Mouse (Mus musculus): ENCODE data around the gene Mefv.
A peak's percentile ranks its signal among the peaks of the same experiment; 100 is the strongest.
"Not testable (repeated sequence)": the region's sequence is repeated elsewhere in the genome, so short reads cannot be mapped to it uniquely, and the experiment has no call there.

Mefv gene

DNA sequence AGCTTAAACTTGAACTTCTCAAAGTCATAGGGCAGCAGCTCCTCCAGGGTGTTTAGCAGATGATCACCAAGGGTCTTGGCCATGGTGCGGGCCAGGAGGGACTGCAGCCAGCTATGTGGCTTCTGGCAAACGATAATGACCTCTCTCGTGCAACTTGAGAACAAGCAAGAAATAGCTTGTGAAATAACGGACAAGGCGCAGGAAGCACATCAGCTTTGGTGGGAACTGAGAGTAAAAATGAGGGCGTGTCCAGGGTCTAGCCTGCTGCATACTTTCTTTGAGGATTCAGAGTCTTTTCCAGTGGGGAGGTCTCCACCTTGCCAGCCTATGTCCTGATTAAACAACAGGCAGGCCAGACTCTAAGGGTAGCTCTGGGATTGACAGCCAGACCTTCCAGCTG lies at the start of gene Mefv:
Gene Mefv (minus strand): TSS at position 118 of the 400 bp plus-strand sequence.
- no peak for DNase-seq (ENCODE audit: low spot score in 2 of 2)

DNA sequence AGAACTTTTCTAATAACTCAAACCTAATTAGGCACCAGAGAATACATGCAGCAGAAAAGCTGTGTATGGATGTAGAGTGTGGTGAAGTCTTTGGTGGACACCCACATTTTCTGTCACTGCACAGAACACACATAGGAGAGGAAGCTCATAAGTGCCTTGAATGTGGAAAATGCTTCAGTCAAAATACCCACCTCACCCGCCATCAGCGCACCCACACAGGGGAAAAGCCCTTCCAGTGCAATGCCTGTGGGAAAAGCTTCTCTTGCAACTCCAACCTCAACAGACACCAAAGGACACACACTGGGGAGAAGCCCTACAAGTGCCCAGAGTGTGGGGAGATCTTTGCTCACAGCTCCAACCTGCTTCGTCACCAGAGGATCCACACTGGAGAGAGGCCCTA lies 31.1 kb upstream of the Mefv start:
- no peak for DNase-seq (ENCODE audit: low spot score in 2 of 2)

DNA sequence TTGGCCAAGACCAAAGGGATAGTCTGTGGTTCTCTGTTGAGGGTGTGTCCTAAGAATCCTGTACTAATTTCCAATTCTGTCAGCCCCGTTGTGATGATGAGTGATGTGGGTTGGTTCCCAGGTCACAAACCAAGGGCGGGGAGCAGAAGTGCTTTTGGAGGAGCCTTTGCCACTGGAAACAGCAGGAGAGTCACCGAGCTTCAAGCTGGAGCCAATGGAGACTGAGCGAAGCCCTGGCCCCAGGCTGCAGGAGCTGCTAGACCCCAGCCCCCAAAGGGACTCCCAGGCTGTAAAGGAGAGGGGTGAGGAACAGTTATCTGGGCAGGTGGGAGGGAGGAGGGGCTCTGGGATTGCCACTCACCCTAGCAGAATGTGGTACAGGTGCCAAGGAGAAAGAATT lies 27.8 kb upstream of the Mefv start:
- DNase-seq (ENCODE audit: low spot score in 2 of 2): no peak

DNA sequence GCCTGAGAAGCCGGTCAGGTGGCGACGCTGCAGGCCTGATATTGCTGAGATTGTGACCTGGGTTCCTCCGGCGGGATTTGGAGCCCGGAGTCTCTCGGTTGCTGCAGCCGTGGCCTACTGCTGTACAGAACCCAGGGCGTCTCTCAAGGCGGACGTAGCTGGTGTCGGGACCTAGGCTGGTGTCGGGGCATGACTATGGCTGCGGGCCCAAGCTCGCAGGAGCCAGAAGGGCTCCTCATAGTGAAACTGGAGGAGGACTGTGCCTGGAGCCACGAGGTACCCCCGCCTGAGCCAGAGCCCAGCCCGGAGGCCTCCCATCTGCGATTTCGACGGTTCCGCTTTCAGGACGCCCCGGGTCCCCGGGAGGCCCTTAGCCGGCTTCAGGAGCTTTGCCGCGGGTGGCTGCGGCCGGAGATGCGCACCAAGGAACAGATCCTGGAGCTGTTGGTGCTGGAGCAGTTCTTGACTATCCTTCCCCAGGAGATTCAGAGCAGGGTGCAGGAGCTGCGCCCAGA lies 26.3 kb upstream of the Mefv start:
- DNase-seq (ENCODE audit: low spot score in 2 of 2): peak in 1 of 2 experiments; percentile 45

DNA sequence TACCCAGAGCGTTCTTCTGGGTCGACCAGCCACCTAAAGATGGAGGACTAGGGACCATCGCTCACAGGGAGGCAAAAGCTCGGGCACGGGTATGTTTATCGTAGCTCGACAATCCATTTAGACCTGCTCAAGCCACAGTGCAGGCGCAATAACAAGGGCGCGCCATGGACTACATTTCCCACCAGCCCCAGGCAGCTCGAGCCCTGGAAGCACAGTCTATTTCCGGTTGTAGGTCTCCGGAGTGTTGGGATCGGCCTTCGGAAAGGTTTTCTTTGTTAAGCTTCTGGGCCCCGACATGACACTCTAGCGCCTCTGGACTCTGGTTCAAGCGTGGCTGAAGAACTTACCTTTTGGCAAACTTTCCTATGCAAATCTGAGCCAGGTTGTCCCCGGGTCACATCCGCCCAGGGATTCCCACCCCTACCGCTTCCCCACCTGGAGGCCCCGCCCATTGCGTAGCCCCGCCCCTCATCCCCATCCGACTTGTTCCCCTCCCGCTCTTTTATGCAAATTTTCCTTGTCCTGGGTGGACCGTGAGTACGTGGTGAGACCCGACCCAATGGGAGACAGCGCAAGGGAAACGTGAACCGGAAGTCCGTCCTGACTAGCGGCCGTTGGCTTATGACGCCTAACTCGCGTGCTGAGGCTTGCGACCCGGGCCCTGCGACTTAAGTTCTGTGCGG lies 25.7 kb upstream of the Mefv start, which contains the start of gene Zfp263:
Gene Zfp263 (plus strand): TSS at position 591 of the 683 bp plus-strand sequence.
- peak; percentile 96 to 98 for DNase-seq (ENCODE audit: low spot score in 2 of 2)

DNA sequence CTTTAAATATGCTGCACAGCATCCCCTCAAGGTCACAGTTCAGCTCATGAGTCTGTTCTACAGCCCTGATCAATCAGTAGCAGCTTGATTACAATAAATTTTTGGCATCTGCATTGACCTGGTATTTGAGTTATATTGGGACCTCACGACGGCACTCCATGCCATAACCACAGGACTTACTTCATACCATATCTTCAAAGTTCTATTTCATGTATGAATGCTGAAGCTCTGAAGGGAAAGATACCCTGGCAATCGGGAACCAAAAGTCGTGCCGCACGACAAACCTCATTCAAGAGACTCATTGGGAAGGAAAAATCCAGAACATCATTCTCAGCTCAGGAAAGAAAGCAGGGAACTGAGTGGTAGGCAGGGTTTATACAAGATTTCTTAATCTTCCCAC lies 24.6 kb upstream of the Mefv start:
- DNase-seq (ENCODE audit: low spot score in 2 of 2): no peak

DNA sequence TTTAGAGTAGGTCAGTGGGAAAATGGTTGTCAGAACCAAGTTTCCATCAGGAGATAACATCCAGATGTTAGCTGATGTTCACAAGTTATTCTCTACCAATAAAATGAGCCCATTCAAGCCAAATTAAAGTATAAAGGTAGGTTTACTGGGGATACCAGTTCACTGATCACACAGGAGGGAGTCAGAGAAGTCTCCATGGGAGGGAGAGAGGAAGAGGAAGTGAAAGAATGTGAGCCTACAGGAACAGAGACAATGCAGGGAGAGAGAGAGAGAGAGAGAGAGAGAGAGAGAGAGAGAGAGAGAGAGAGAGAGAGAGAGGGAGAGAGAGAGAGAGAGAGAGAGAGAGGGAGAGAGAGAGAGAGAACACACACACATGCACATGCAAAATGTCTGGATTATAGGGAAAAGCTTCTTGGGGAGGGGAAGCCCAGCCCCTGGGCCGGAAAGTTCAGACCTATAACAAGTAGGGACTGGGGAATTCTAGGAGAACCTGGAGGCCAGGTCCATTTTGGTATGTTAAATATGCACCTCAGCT lies 15.4 kb upstream of the Mefv start:
- DNase-seq (ENCODE audit: low spot score in 2 of 2): no peak

DNA sequence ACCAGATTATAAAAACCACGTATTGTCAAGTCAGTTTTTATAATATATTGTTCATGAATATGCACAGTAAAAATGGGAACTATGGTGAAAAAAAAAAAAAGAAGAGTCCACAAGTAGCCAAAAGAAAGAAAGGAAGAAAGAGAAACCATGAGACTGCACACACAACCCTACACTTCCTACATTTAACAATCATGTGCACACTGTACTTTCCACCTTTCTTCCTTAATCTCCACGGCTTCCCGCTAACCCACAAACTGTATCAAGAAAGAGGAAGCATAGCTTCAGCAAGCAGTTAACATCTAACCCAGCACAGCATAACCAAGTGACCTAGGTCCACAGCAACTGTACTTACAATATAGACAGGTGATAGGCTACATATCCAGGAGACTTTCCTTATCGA lies 14.7 kb upstream of the Mefv start:
- DNase-seq (ENCODE audit: low spot score in 2 of 2): no peak

DNA sequence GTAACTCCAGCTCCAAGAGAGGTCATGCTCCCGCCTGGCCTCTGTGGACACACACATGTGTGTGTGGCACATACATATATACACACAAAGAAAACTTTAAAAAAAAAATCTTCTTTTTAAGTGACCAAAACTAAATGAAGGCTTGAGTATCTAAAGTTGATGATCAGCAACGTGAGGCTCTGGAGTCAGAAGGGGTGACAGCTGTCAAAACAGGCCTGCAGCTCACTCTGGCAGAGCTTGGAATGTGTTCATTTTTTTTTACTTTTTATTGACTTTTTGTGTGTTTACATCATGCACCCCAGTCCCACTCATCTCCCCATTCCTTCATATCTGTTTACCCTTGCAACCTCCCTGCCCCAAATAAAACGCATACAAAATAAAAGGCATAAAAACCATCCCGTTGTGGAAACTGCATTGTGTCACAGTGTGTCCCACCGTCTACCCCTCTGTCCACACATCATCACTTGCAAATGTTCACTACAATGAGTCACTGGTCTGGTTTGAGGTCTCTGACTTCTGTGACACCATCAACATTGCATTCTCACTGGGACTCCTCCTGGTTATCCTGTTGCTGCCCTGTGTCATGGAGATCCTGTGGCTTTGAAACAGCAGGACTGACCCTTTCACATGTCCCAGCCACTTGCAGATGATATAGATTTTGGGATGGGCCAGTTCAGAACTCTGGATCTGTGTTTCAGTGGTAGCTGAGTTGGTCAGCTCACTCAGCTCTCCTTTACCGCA lies 10.3 kb upstream of the Mefv start:
- no peak for DNase-seq (ENCODE audit: low spot score in 2 of 2)

DNA sequence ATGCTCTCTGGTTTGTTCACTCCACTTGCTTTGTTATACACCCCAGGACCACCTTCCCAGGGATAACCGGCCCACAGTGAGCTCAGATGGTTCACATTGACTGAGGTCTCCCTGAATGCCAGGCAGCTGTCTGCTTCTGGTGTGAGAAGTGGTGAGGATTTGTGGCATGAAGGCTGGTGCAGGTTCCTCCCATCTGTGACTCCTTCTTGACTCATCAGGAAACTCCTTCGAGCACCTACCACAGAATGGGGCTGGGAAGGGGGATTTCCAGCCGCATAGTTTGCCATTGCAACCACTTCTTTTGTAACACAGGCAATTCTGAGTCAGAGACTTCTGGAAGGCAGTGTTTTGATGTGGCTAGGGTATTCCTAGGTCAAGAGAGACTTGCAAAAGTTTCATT lies 5.3 kb upstream of the Mefv start:
- DNase-seq (ENCODE audit: low spot score in 2 of 2): no peak

DNA sequence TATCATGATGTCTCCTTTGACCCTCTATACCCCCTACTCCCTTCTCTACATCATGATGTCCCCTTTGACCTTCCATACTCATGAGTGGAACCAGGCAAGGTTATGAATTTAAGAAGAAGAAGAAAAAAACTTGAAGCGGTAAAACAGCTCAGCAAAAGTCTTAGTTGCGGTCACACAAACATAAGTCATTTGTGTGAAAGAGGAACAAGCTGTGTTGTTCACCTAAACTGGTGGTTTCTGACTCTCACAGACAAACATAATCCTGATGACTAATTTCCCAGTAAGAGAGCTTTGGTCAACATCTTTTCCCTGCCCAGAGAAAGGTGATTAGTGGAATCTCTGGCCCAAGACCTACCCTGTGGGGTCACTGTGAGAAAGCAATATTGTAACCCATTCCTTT lies 3.2 kb downstream of the Mefv start:
- DNase-seq (ENCODE audit: low spot score in 2 of 2): no peak

DNA sequence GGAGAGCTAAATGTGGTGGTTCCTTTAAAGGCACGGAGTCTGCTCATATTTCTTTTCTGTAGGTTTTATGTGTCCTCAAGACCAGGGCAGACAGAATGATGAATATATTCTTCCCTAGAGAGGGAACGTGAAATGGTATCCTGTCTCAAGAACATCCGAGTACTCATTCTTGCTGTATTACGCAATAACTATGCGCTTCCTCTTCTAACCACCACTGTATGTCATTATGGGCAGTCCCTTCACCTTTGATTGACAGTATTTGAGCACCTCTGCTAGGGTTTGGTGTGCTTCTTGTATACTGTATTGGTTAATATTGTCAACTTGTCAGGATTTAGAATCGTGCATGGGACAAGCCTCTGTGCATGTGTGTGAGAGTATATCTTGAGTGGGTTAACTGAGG lies 11.2 kb downstream of the Mefv start:
- DNase-seq (ENCODE audit: low spot score in 2 of 2): no peak

DNA sequence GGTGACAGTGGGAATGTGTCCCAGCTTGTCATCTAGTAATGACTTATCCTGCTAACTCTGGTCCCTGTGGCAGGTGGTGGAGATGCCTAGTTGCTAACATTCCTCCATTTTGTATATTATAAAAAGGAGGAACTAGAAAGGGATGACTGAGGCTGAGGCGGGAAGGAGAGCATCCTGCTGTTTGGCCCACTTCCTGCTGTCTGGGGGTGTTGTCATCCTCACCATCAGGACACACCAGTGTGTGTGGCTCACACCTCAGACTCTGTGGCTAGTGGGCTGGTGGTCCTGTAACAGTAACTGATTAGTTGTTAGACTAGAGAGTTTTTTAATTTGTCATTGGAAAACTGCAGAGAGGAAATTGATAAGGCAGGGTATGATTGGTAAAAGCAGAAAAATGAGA lies 17.0 kb downstream of the Mefv start:
- no peak for DNase-seq (ENCODE audit: low spot score in 2 of 2)

DNA sequence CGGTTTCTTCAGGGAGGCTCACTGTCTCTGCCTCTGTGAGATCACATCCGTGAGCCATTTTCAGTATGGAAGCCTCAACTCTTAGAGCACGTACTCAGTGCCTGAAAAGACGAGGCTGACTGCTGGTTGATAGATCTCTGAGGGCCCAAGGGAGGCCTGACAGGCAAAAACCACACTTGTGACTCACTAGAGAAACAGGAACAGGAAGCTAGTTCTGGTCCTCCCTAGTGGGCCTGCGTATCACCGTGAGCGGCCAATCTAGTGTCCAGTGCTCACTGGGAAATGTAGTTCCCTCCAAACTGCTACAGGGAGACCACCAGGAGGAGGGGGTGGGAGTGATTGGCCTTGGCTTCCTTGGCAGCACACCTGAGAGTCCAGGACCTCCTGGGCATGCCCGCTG lies 18.6 kb downstream of the Mefv start:
- DNase-seq (ENCODE audit: low spot score in 2 of 2): no peak

DNA sequence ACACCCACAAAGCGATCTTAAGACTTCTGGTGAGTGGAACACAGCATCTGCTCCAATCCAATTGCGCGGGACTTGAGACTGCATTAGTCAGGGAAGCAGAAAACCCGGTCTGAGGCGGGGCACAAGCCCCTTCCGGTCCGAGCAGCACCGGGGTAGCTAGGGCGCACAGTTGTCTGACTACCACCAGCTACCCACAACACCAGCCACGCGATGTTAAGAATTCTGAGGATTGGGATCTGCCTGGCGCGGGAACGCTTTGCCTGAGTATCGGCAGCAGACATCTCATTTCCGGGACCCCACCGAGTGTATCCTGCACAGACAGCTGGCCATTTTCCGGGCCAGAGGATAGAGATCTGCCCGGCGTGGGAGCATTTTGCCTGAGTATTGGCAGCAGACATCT lies 28.3 kb downstream of the Mefv start:
- DNase-seq (ENCODE audit: low spot score in 2 of 2): not testable (repeated sequence)

All from right cerebral cortex, postnatal 10 days (tissue).